Mouse (Mus musculus): ENCODE measurements at regions not wholly inside any gene's neighbourhood (a gene's known extent, or its start where the extent isn't known, plus 50 kb on each side); places are given as distances from the start of the nearest gene placed in this dataset.

GRCm38 (mm10) chr15:51131017-51131416, 2753.7 kb upstream of the Gm7489 start:
- no peak for TF ChIP-seq POLR2A (IDR thresholded peaks at IDR 0.05; ENCODE audit: insufficient read depth, low read length)
- no peak for TF ChIP-seq CTCF (IDR thresholded peaks at IDR 0.05; ENCODE audit: low read depth, low read length)

Measured in ES-Bruce4 (cell line).